Comparison of ENCODE assay signal across 14 mouse cellular contexts in the genomic region with DNA sequence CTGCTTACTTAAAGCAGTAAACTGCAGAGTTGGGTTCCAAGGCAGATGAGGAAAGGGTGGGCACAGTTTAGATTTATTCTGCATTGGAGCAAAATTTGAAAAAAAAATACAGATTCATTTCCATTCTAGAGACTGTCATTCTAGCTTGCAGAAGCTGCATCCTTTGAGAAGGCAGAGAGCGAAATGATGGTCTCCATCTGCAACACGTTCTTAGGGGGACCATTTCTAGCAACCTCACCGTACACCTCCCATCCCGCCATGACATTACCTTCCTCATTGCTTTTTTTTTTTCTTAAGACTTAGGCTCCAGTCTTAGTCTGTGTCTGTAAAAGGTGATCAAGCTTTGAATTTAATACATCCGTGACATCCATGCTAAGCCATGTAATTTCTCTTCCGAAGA. TPM values are rescaled to one million over a fixed set of nuclear protein-coding genes. Genes with fewer than 3 reads are reported as not detected.
DNase-seq lines count a peak whose midpoint lies in the region; ATAC-seq and TF ChIP-seq lines count a peak whose summit lies in the region.
"Had no signal": no experiment of that assay in that cellular context is flagged by ENCODE, and none has a peak within 500 bp of the region (broad histone marks: within the 10 kb centered on the region; RNA-seq: fewer than 3 reads in every experiment).

No protein-coding gene starts in this region.

- no peak for TF ChIP-seq CTCF in cortical plate, adult 2 months (IDR thresholded peaks at IDR 0.05; ENCODE audit: extremely low read depth, insufficient read depth, low read length)

- WGBS in hindbrain, embryonic 13.5 days: 62% methylated on average over 6 of the region's 6 CpGs
- 71% methylated on average over 6 of the region's 6 CpGs for WGBS in hindbrain, embryonic 11.5 days
- 56% methylated on average over 6 of the region's 6 CpGs for WGBS in midbrain, embryonic 15.5 days

- peak overlapping the region; percentile 97 for H3K27ac ChIP-seq in hindbrain, embryonic 13.5 days
- H3K27ac ChIP-seq in hindbrain, embryonic 11.5 days (ENCODE audit: low read depth, low read length): no peak overlapping the region
- H3K27ac ChIP-seq in cortical plate, adult 2 months (ENCODE audit: insufficient read depth, low read length): peak overlapping the region; percentile 99
- H3K27ac ChIP-seq in midbrain, embryonic 15.5 days: peak overlapping the region; percentile 93
- H3K27ac ChIP-seq: heart, embryonic 10.5 days had no signal

- no peaks in the 10 kb centered on the region for H3K9me3 ChIP-seq in hindbrain, embryonic 13.5 days
- H3K9me3 ChIP-seq in hindbrain, embryonic 11.5 days (ENCODE audit: control insufficient read depth, low read length): no peaks in the 10 kb centered on the region
- H3K9me3 ChIP-seq in midbrain, embryonic 15.5 days: no peaks in the 10 kb centered on the region
- H3K9me3 ChIP-seq: heart, embryonic 10.5 days had no signal

- H3K4me3 ChIP-seq in hindbrain, embryonic 13.5 days: peak overlapping the region; percentile 65
- no peak overlapping the region for H3K4me3 ChIP-seq in hindbrain, embryonic 11.5 days (ENCODE audit: low read depth, low read length)
- peak overlapping the region; percentile 85 for H3K4me3 ChIP-seq in cortical plate, adult 2 months (ENCODE audit: insufficient read depth, low read length)
- H3K4me3 ChIP-seq in midbrain, embryonic 15.5 days: peak overlapping the region; percentile 58

- ATAC-seq in hindbrain, embryonic 13.5 days (ENCODE audit: low FRiP score): no peak
- ATAC-seq in hindbrain, embryonic 11.5 days (ENCODE audit: low FRiP score): no peak
- ATAC-seq in midbrain, embryonic 15.5 days (replicated peaks): no peak
- ATAC-seq: activated CD4-positive, CD25-positive, alpha-beta regulatory T cell, adult 4 months had no signal

- peak overlapping the region; percentile 93 for H3K9ac ChIP-seq in hindbrain, embryonic 13.5 days
- no peak overlapping the region for H3K9ac ChIP-seq in hindbrain, embryonic 11.5 days (ENCODE audit: low read depth, low read length)
- peak overlapping the region; percentile 52 for H3K9ac ChIP-seq in midbrain, embryonic 15.5 days
- H3K9ac ChIP-seq: lung, embryonic 14.5 days had no signal

- no peak for DNase-seq in hindbrain, embryonic 11.5 days (ENCODE audit: low spot score)
- DNase-seq in brain, adult 2 months (ENCODE audit: low read depth, low spot score): peak; percentile 58
- DNase-seq in kidney, adult 8-10 months: no peak
- DNase-seq in spleen, adult 12 weeks (ENCODE audit: low spot score): no peak
- DNase-seq: cerebellum, adult 8-10 months; gastrocnemius, postnatal 14 days; liver; lung, embryonic 14.5 days; right cerebral cortex, postnatal 25 days had no signal

- peaks cover 21% of the 10 kb centered on the region; the same call in 1 of the 2 replicates for H3K27me3 ChIP-seq in hindbrain, embryonic 13.5 days
- peaks cover 17% of the 10 kb centered on the region; the same call in 1 of the 2 replicates for H3K27me3 ChIP-seq in hindbrain, embryonic 11.5 days (ENCODE audit: control insufficient read depth, insufficient read depth, low read length)
- no peaks in the 10 kb centered on the region for H3K27me3 ChIP-seq in midbrain, embryonic 15.5 days (replicated peaks)

- TF ChIP-seq POLR2A in cortical plate, adult 2 months (IDR thresholded peaks at IDR 0.05; ENCODE audit: extremely low read depth, insufficient read depth, low read length): 0 out of 2 replicates have a peak, but pooled peaks have one; percentile 44

- H3K4me1 ChIP-seq in hindbrain, embryonic 13.5 days (replicated peaks): peaks cover 11% of the 10 kb centered on the region
- H3K4me1 ChIP-seq in hindbrain, embryonic 11.5 days (replicated peaks; ENCODE audit: control insufficient read depth, insufficient read depth, low read length): 0 out of 2 replicates have a peak, but pooled peaks cover 2% of the 10 kb centered on the region
- H3K4me1 ChIP-seq in cortical plate, adult 2 months (ENCODE audit: control insufficient read depth, insufficient read depth, low read length): peaks cover 2% of the 10 kb centered on the region; the same call in 1 of the 2 replicates
- peaks cover 7% of the 10 kb centered on the region; the same call in 1 of the 2 replicates for H3K4me1 ChIP-seq in midbrain, embryonic 15.5 days

- H3K36me3 ChIP-seq in hindbrain, embryonic 13.5 days: no peaks in the 10 kb centered on the region
- no peaks in the 10 kb centered on the region for H3K36me3 ChIP-seq in hindbrain, embryonic 11.5 days (ENCODE audit: control insufficient read depth, insufficient read depth, low read length)
- H3K36me3 ChIP-seq in midbrain, embryonic 15.5 days (replicated peaks): no peaks in the 10 kb centered on the region
- H3K36me3 ChIP-seq: heart, embryonic 10.5 days had no signal

- peak overlapping the region; percentile 84 for H3K4me2 ChIP-seq in hindbrain, embryonic 13.5 days
- H3K4me2 ChIP-seq in hindbrain, embryonic 11.5 days (replicated peaks; ENCODE audit: low read depth, low read length): no peak overlapping the region
- peak overlapping the region; percentile 75 for H3K4me2 ChIP-seq in midbrain, embryonic 15.5 days

RNA-seq across cellular contexts. Expression of a gene that starts 2.4 kb away (rescaled TPM):
- polyA plus RNA-seq in hindbrain, embryonic 13.5 days (2015; fragmentation: Nextera tagmentation; extraction: Ambion mirVana): 40.2 and 44.0 TPM in 2 replicates
- 6.0 and 6.8 TPM in 2 replicates for polyA plus RNA-seq in hindbrain, embryonic 11.5 days (2014; fragmentation: Nextera tagmentation; extraction: Ambion mirVana)
- polyA plus RNA-seq in cortical plate, adult 2 months (2012; rRNA removed): 521 and 601 TPM in 2 replicates
- 52.1 and 56.4 TPM in 2 replicates for polyA plus RNA-seq in midbrain, embryonic 15.5 days (2015; fragmentation: Nextera tagmentation; extraction: Ambion mirVana)
